ENCODE assay signal across 13 mouse cellular contexts in genomic region chr1:182514803-182515590, GRCm38 (mm10). TPM values are rescaled to one million over a fixed set of nuclear protein-coding genes. Genes with fewer than 3 reads are reported as not detected.
DNase-seq lines count a peak whose midpoint lies in the region; ATAC-seq and TF ChIP-seq lines count a peak whose summit lies in the region.
"Had no signal": no experiment of that assay in that cellular context is flagged by ENCODE, and none has a peak within 500 bp of the region (broad histone marks: within the 10 kb centered on the region; RNA-seq: fewer than 3 reads in every experiment).

No protein-coding gene starts in this region.

- TF ChIP-seq CTCF in lung, postnatal 0 days (IDR thresholded peaks at IDR 0.05), result no peak

- H3K27me3 ChIP-seq in heart, embryonic 15.5 days, result no peaks in the 10 kb centered on the region
- H3K27me3 ChIP-seq in heart, embryonic 10.5 days (ENCODE audit: insufficient read depth, poor library complexity, severe bottlenecking), result peaks cover 9% of the 10 kb centered on the region; the same call in 1 of the 2 replicates
- no peaks in the 10 kb centered on the region for H3K27me3 ChIP-seq in lung, postnatal 0 days (replicated peaks; ENCODE audit: insufficient read depth, low read length)
- H3K27me3 ChIP-seq in limb, embryonic 14.5 days (ENCODE audit: control insufficient read depth, insufficient read depth, low read length), result no peaks in the 10 kb centered on the region

- H3K27ac ChIP-seq in heart, embryonic 15.5 days, result no peak overlapping the region
- no peak overlapping the region for H3K27ac ChIP-seq in heart, embryonic 10.5 days
- peak overlapping the region; percentile 95 for H3K27ac ChIP-seq in lung, postnatal 0 days (ENCODE audit: low read length)
- no peak overlapping the region for H3K27ac ChIP-seq in limb, embryonic 14.5 days (replicated peaks; ENCODE audit: low read depth, low read length)
- H3K27ac ChIP-seq: liver, embryonic 14.5 days; macrophage had no signal

- no peak overlapping the region for H3K9ac ChIP-seq in heart, embryonic 15.5 days
- H3K9ac ChIP-seq in lung, postnatal 0 days (replicated peaks; ENCODE audit: low read depth), result no peak overlapping the region
- no peak overlapping the region for H3K9ac ChIP-seq in limb, embryonic 14.5 days (ENCODE audit: low read depth, low read length, severe bottlenecking)
- H3K9ac ChIP-seq: liver, embryonic 14.5 days had no signal

- H3K9me3 ChIP-seq in heart, embryonic 15.5 days (replicated peaks), result no peaks in the 10 kb centered on the region
- H3K9me3 ChIP-seq in heart, embryonic 10.5 days, result no peaks in the 10 kb centered on the region
- no peaks in the 10 kb centered on the region for H3K9me3 ChIP-seq in lung, postnatal 0 days (ENCODE audit: low read length)
- no peaks in the 10 kb centered on the region for H3K9me3 ChIP-seq in limb, embryonic 14.5 days (ENCODE audit: control insufficient read depth, low read length)

- peaks cover 19% of the 10 kb centered on the region; the same call in 1 of the 2 replicates for H3K36me3 ChIP-seq in heart, embryonic 15.5 days
- peaks cover 39% of the 10 kb centered on the region for H3K36me3 ChIP-seq in heart, embryonic 10.5 days
- peaks cover 8% of the 10 kb centered on the region; the same call in 1 of the 2 replicates for H3K36me3 ChIP-seq in lung, postnatal 0 days (ENCODE audit: insufficient read depth, low read length)
- H3K36me3 ChIP-seq in limb, embryonic 14.5 days (ENCODE audit: control insufficient read depth, insufficient read depth, low read length), result peaks cover 47% of the 10 kb centered on the region

- TF ChIP-seq EP300 in lung, postnatal 0 days (IDR thresholded peaks at IDR 0.05), result peak; percentile 72

- TF ChIP-seq POLR2A in limb, embryonic 14.5 days (IDR thresholded peaks at IDR 0.05; ENCODE audit: borderline replicate concordance, extremely low read depth, insufficient read depth, insufficient read length), result no peak

- ATAC-seq in heart, embryonic 15.5 days (replicated peaks; ENCODE audit: insufficient number of reproducible peaks, insufficient read depth, low FRiP score, low read depth), result no peak
- 0 out of 2 replicates have a peak, but pooled peaks have one; percentile 6 for ATAC-seq in lung, postnatal 0 days
- ATAC-seq in limb, embryonic 14.5 days (ENCODE audit: low FRiP score, low read depth), result no peak
- ATAC-seq in granulocyte monocyte progenitor cell, adult 5-6 weeks (replicated peaks; ENCODE audit: poor library complexity, severe bottlenecking), result no peak

- WGBS in heart, embryonic 15.5 days, result 82% methylated on average over 10 of the region's 10 CpGs
- WGBS in heart, embryonic 10.5 days, result 85% methylated on average over 10 of the region's 10 CpGs
- WGBS in lung, postnatal 0 days, result 70% methylated on average over 10 of the region's 10 CpGs
- WGBS in limb, embryonic 14.5 days, result 79% methylated on average over 10 of the region's 10 CpGs

- DNase-seq in heart, embryonic 10.5 days (ENCODE audit: low spot score), result no peak
- peak; percentile 35 for DNase-seq in lung, postnatal 0 days (ENCODE audit: low spot score)
- DNase-seq in lung, postnatal 4 days, result no peak
- DNase-seq in NIH3T3 (ENCODE audit: low read depth), result peak; percentile 37
- no peak for DNase-seq in limb, embryonic 14.5 days (ENCODE audit: low spot score)
- DNase-seq in cerebellum, postnatal 10 days, result no peak
- DNase-seq: cerebellum, adult 11 months; kidney, adult 11 months had no signal

- peaks cover 62% of the 10 kb centered on the region for H3K4me1 ChIP-seq in heart, embryonic 15.5 days (replicated peaks)
- H3K4me1 ChIP-seq in heart, embryonic 10.5 days, result peaks cover 70% of the 10 kb centered on the region
- H3K4me1 ChIP-seq in lung, postnatal 0 days (ENCODE audit: insufficient read depth, low read depth, low read length), result peaks cover 18% of the 10 kb centered on the region
- H3K4me1 ChIP-seq in limb, embryonic 14.5 days (ENCODE audit: control insufficient read depth, insufficient read depth, low read length), result peaks cover 32% of the 10 kb centered on the region

- H3K4me2 ChIP-seq in heart, embryonic 15.5 days, result peak overlapping the region; percentile 85; the same call in 1 of the 2 replicates
- no peak overlapping the region for H3K4me2 ChIP-seq in lung, postnatal 0 days (replicated peaks; ENCODE audit: low read depth, low read length)
- H3K4me2 ChIP-seq in limb, embryonic 14.5 days (replicated peaks; ENCODE audit: low read depth, low read length, severe bottlenecking), result peak overlapping the region; percentile 76; the same call in 1 of the 2 replicates

- H3K4me3 ChIP-seq in heart, embryonic 15.5 days, result no peak overlapping the region
- H3K4me3 ChIP-seq in heart, embryonic 10.5 days, result no peak overlapping the region
- H3K4me3 ChIP-seq in lung, postnatal 0 days (ENCODE audit: low read depth, low read length), result no peak overlapping the region
- H3K4me3 ChIP-seq in limb, embryonic 14.5 days (replicated peaks; ENCODE audit: low read length), result 0 out of 2 replicates have a peak overlapping the region, but pooled peaks have one; percentile 87

RNA-seq across cellular contexts. Expression of gene Capn2, which starts 2.4 kb away (rescaled TPM):
- 84.9 and 94.3 TPM in 2 replicates for polyA plus RNA-seq in heart, embryonic 15.5 days (2015; fragmentation: Nextera tagmentation; extraction: Ambion mirVana)
- 96.0 and 107 TPM in 2 replicates for polyA plus RNA-seq in heart, embryonic 10.5 days (2016; fragmentation: Nextera tagmentation; extraction: Ambion mirVana)
- 135 and 149 TPM in 2 replicates for polyA plus RNA-seq in lung, postnatal 0 days (2015; fragmentation: Nextera tagmentation; extraction: Ambion mirVana)
- polyA plus RNA-seq in limb, embryonic 14.5 days (2012; rRNA removed), result 76.7 and 90.5 TPM in 2 replicates
- 119 and 126 TPM in 2 replicates for polyA plus RNA-seq in limb, embryonic 14.5 days (2014; fragmentation: Nextera tagmentation; extraction: Ambion mirVana)
- 5.2 and 18.1 TPM in 2 replicates for total RNA-seq in granulocyte monocyte progenitor cell, adult 5-6 weeks (2014; fragmentation: Nextera tagmentation)
- total RNA-seq in granulocyte monocyte progenitor cell, adult 5-6 weeks (2017), result 8.6 and 9.0 TPM in 2 replicates

RNA-seq across cellular contexts. Expression of gene Capn8, which starts 49.8 kb away (rescaled TPM):
- not detected in 2 replicates for polyA plus RNA-seq in heart, embryonic 15.5 days (2015; fragmentation: Nextera tagmentation; extraction: Ambion mirVana)
- 0.05 TPM in 1 of 2 replicates, not detected in the other for polyA plus RNA-seq in heart, embryonic 10.5 days (2016; fragmentation: Nextera tagmentation; extraction: Ambion mirVana)
- polyA plus RNA-seq in lung, postnatal 0 days (2015; fragmentation: Nextera tagmentation; extraction: Ambion mirVana), result 0.25 and 0.57 TPM in 2 replicates
- 0.08 TPM in 2 replicates for polyA plus RNA-seq in limb, embryonic 14.5 days (2012; rRNA removed)
- polyA plus RNA-seq in limb, embryonic 14.5 days (2014; fragmentation: Nextera tagmentation; extraction: Ambion mirVana), result 0.08 TPM in 1 of 2 replicates, not detected in the other
- not detected in 2 replicates for total RNA-seq in granulocyte monocyte progenitor cell, adult 5-6 weeks (2014; fragmentation: Nextera tagmentation)
- total RNA-seq in granulocyte monocyte progenitor cell, adult 5-6 weeks (2017), result not detected in 2 replicates
- polyA plus RNA-seq: heart, embryonic 11.5 days; macrophage had no signal

Comparison
In these comparisons a context has a peak if more than half of its experiments do, and no peak if none do; other contexts are left out.
1. DNase-seq: peak in lung, postnatal 0 days (single experiment) and NIH3T3 (single experiment); none in heart, embryonic 10.5 days (single experiment), lung, postnatal 4 days (0 of 2), limb, embryonic 14.5 days (single experiment) and cerebellum, postnatal 10 days (0 of 2).